Mouse (Mus musculus): Measurements from ENCODE around the gene Myo1e. TPM values are rescaled to one million over a fixed set of nuclear protein-coding genes. Genes with fewer than 3 reads are reported as not detected.

Myo1e gene
- total RNA-seq, 1 experiment: 21.3 TPM

GRCm38 (mm10) chr9:70296916-70297315 lies 89.8 kb downstream of the Myo1e start:
- no peak overlapping the region for H3K27ac ChIP-seq (ENCODE audit: insufficient read depth, low read depth, low read length, poor library complexity, severe bottlenecking)
- H3K9me3 ChIP-seq (ENCODE audit: control insufficient read depth, insufficient read depth, low read depth, low read length): no peaks in the 10 kb centered on the region
- H3K4me1 ChIP-seq (ENCODE audit: control insufficient read depth in 2 of 2, insufficient read depth in 2 of 2, low read length in 2 of 2, poor library complexity in 1 of 2): no peaks in the 10 kb centered on the region
- in situ Hi-C loops (cut with MboI; ENCODE audit: low sequenced_read_pairs in 2 of 2, unreplicated experiment in 2 of 2): no loop called here
- no peak for DNase-seq (ENCODE audit: low read depth, low spot score)
- H3K4me3 ChIP-seq (ENCODE audit: insufficient read depth in 1 of 2, low read depth in 1 of 2, low read length in 2 of 2, poor library complexity in 1 of 2, severe bottlenecking in 1 of 2): no peak overlapping the region
- TF ChIP-seq HCFC1 (IDR thresholded peaks at IDR 0.05; ENCODE audit: borderline replicate concordance, insufficient read depth, low read length) (no peak), CHD2 (IDR thresholded peaks at IDR 0.05; ENCODE audit: low read depth, low read length) (no peak), ZC3H11A (IDR thresholded peaks at IDR 0.05; ENCODE audit: borderline replicate concordance, low read depth, low read length) (no peak), MAFK (IDR thresholded peaks at IDR 0.05; ENCODE audit: insufficient read depth, low read depth, low read length) (no peak), ZNF384 (IDR thresholded peaks at IDR 0.05; ENCODE audit: low read depth, low read length) (no peak)
- no peaks in the 10 kb centered on the region; the same call in 1 of the 2 replicates for H3K36me3 ChIP-seq (ENCODE audit: control insufficient read depth, insufficient read depth, low read length, poor library complexity, severe bottlenecking)
- no peak overlapping the region for H3K9ac ChIP-seq (ENCODE audit: insufficient read depth, low read depth, low read length, poor library complexity, severe bottlenecking)

- Histone ChIP-seq H3K36me3 (ENCODE audit: control insufficient read depth, insufficient read depth, low read length, poor library complexity, severe bottlenecking) (no peaks in the 10 kb centered on the region; the same call in 1 of the 2 replicates), H3K9me3 (ENCODE audit: control insufficient read depth, insufficient read depth, low read depth, low read length) (no peaks in the 10 kb centered on the region), H3K4me3 (ENCODE audit: insufficient read depth in 1 of 2, low read depth in 1 of 2, low read length in 2 of 2, poor library complexity in 1 of 2, severe bottlenecking in 1 of 2) (no peak overlapping the region), H3K4me1 (ENCODE audit: control insufficient read depth in 2 of 2, insufficient read depth in 2 of 2, low read length in 2 of 2, poor library complexity in 1 of 2) (no peaks in the 10 kb centered on the region), H3K27ac (ENCODE audit: insufficient read depth, low read depth, low read length, poor library complexity, severe bottlenecking) (no peak overlapping the region), H3K9ac (ENCODE audit: insufficient read depth, low read depth, low read length, poor library complexity, severe bottlenecking) (no peak overlapping the region)
- in situ Hi-C loops (cut with MboI; ENCODE audit: low sequenced_read_pairs in 2 of 2, unreplicated experiment in 2 of 2): no loop called here
- DNase-seq (ENCODE audit: low read depth, low spot score): no peak
- TF ChIP-seq CHD2 (IDR thresholded peaks at IDR 0.05; ENCODE audit: low read depth, low read length): no peak
- no peak for TF ChIP-seq HCFC1 (IDR thresholded peaks at IDR 0.05; ENCODE audit: borderline replicate concordance, insufficient read depth, low read length)
- TF ChIP-seq ZNF384 (IDR thresholded peaks at IDR 0.05; ENCODE audit: low read depth, low read length): no peak
- TF ChIP-seq MAFK (IDR thresholded peaks at IDR 0.05; ENCODE audit: insufficient read depth, low read depth, low read length): no peak
- TF ChIP-seq ZC3H11A (IDR thresholded peaks at IDR 0.05; ENCODE audit: borderline replicate concordance, low read depth, low read length): no peak
Observed at GRCm38 (mm10) chr9:70298221-70298620, 91.1 kb downstream of the Myo1e start.

GRCm38 (mm10) chr9:70300705-70301104 lies 93.6 kb downstream of the Myo1e start:
- H3K4me1 ChIP-seq (ENCODE audit: control insufficient read depth in 2 of 2, insufficient read depth in 2 of 2, low read length in 2 of 2, poor library complexity in 1 of 2): no peaks in the 10 kb centered on the region
- H3K9me3 ChIP-seq (ENCODE audit: control insufficient read depth, insufficient read depth, low read depth, low read length): no peaks in the 10 kb centered on the region
- no peak for TF ChIP-seq ZC3H11A (IDR thresholded peaks at IDR 0.05; ENCODE audit: borderline replicate concordance, low read depth, low read length)
- no peak for TF ChIP-seq MAFK (IDR thresholded peaks at IDR 0.05; ENCODE audit: insufficient read depth, low read depth, low read length)
- no peak for TF ChIP-seq ZNF384 (IDR thresholded peaks at IDR 0.05; ENCODE audit: low read depth, low read length)
- no peak for TF ChIP-seq HCFC1 (IDR thresholded peaks at IDR 0.05; ENCODE audit: borderline replicate concordance, insufficient read depth, low read length)
- no peak for TF ChIP-seq CHD2 (IDR thresholded peaks at IDR 0.05; ENCODE audit: low read depth, low read length)
- H3K27ac ChIP-seq (ENCODE audit: insufficient read depth, low read depth, low read length, poor library complexity, severe bottlenecking): no peak overlapping the region
- H3K36me3 ChIP-seq (ENCODE audit: control insufficient read depth, insufficient read depth, low read length, poor library complexity, severe bottlenecking): no peaks in the 10 kb centered on the region; the same call in 1 of the 2 replicates
- in situ Hi-C loops (cut with MboI; ENCODE audit: low sequenced_read_pairs in 2 of 2, unreplicated experiment in 2 of 2): no loop called here
- DNase-seq (ENCODE audit: low read depth, low spot score): no peak
- no peak overlapping the region for H3K4me3 ChIP-seq (ENCODE audit: insufficient read depth in 1 of 2, low read depth in 1 of 2, low read length in 2 of 2, poor library complexity in 1 of 2, severe bottlenecking in 1 of 2)
- H3K9ac ChIP-seq (ENCODE audit: insufficient read depth, low read depth, low read length, poor library complexity, severe bottlenecking): no peak overlapping the region

GRCm38 (mm10) chr9:70301598-70301997 lies 94.4 kb downstream of the Myo1e start:
- no peaks in the 10 kb centered on the region; the same call in 1 of the 2 replicates for H3K36me3 ChIP-seq (ENCODE audit: control insufficient read depth, insufficient read depth, low read length, poor library complexity, severe bottlenecking)
- in situ Hi-C loops (cut with MboI; ENCODE audit: low sequenced_read_pairs in 2 of 2, unreplicated experiment in 2 of 2): no loop called here
- no peak for DNase-seq (ENCODE audit: low read depth, low spot score)
- H3K9me3 ChIP-seq (ENCODE audit: control insufficient read depth, insufficient read depth, low read depth, low read length): no peaks in the 10 kb centered on the region
- no peak overlapping the region for H3K27ac ChIP-seq (ENCODE audit: insufficient read depth, low read depth, low read length, poor library complexity, severe bottlenecking)
- no peak for TF ChIP-seq ZNF384 (IDR thresholded peaks at IDR 0.05; ENCODE audit: low read depth, low read length)
- no peak for TF ChIP-seq MAFK (IDR thresholded peaks at IDR 0.05; ENCODE audit: insufficient read depth, low read depth, low read length)
- no peak for TF ChIP-seq CHD2 (IDR thresholded peaks at IDR 0.05; ENCODE audit: low read depth, low read length)
- TF ChIP-seq ZC3H11A (IDR thresholded peaks at IDR 0.05; ENCODE audit: borderline replicate concordance, low read depth, low read length): no peak
- no peak for TF ChIP-seq HCFC1 (IDR thresholded peaks at IDR 0.05; ENCODE audit: borderline replicate concordance, insufficient read depth, low read length)
- no peak overlapping the region for H3K4me3 ChIP-seq (ENCODE audit: insufficient read depth in 1 of 2, low read depth in 1 of 2, low read length in 2 of 2, poor library complexity in 1 of 2, severe bottlenecking in 1 of 2)
- H3K4me1 ChIP-seq (ENCODE audit: control insufficient read depth in 2 of 2, insufficient read depth in 2 of 2, low read length in 2 of 2, poor library complexity in 1 of 2): no peaks in the 10 kb centered on the region
- H3K9ac ChIP-seq (ENCODE audit: insufficient read depth, low read depth, low read length, poor library complexity, severe bottlenecking): no peak overlapping the region

- in situ Hi-C loops (cut with MboI; ENCODE audit: low sequenced_read_pairs in 2 of 2, unreplicated experiment in 2 of 2): no loop called here
- Histone ChIP-seq H3K9me3 (ENCODE audit: control insufficient read depth, insufficient read depth, low read depth, low read length) (no peaks in the 10 kb centered on the region), H3K4me1 (ENCODE audit: control insufficient read depth in 2 of 2, insufficient read depth in 2 of 2, low read length in 2 of 2, poor library complexity in 1 of 2) (no peaks in the 10 kb centered on the region), H3K9ac (ENCODE audit: insufficient read depth, low read depth, low read length, poor library complexity, severe bottlenecking) (no peak overlapping the region), H3K27ac (ENCODE audit: insufficient read depth, low read depth, low read length, poor library complexity, severe bottlenecking) (no peak overlapping the region), H3K36me3 (ENCODE audit: control insufficient read depth, insufficient read depth, low read length, poor library complexity, severe bottlenecking) (no peaks in the 10 kb centered on the region; the same call in 1 of the 2 replicates), H3K4me3 (ENCODE audit: insufficient read depth in 1 of 2, low read depth in 1 of 2, low read length in 2 of 2, poor library complexity in 1 of 2, severe bottlenecking in 1 of 2) (no peak overlapping the region)
- TF ChIP-seq ZNF384 (IDR thresholded peaks at IDR 0.05; ENCODE audit: low read depth, low read length) (no peak), MAFK (IDR thresholded peaks at IDR 0.05; ENCODE audit: insufficient read depth, low read depth, low read length) (no peak), HCFC1 (IDR thresholded peaks at IDR 0.05; ENCODE audit: borderline replicate concordance, insufficient read depth, low read length) (no peak), ZC3H11A (IDR thresholded peaks at IDR 0.05; ENCODE audit: borderline replicate concordance, low read depth, low read length) (no peak), CHD2 (IDR thresholded peaks at IDR 0.05; ENCODE audit: low read depth, low read length) (no peak)
- no peak for DNase-seq (ENCODE audit: low read depth, low spot score)
Observed at GRCm38 (mm10) chr9:70304901-70305300, 97.8 kb downstream of the Myo1e start.

Data from ES-E14 (cell line).